Mouse (Mus musculus): ENCODE results near the gene Elk1. TPM values are rescaled to one million over a fixed set of nuclear protein-coding genes. Genes with fewer than 3 reads are reported as not detected.

Elk1 gene
- polyA plus RNA-seq (2014; fragmentation: Illumina TruSeq; extraction: RNeasy Lipid Tissue Mini Kit (QIAGEN cat#74804); ENCODE audit: low read depth, low replicate concordance) = 7.0 TPM

DNA sequence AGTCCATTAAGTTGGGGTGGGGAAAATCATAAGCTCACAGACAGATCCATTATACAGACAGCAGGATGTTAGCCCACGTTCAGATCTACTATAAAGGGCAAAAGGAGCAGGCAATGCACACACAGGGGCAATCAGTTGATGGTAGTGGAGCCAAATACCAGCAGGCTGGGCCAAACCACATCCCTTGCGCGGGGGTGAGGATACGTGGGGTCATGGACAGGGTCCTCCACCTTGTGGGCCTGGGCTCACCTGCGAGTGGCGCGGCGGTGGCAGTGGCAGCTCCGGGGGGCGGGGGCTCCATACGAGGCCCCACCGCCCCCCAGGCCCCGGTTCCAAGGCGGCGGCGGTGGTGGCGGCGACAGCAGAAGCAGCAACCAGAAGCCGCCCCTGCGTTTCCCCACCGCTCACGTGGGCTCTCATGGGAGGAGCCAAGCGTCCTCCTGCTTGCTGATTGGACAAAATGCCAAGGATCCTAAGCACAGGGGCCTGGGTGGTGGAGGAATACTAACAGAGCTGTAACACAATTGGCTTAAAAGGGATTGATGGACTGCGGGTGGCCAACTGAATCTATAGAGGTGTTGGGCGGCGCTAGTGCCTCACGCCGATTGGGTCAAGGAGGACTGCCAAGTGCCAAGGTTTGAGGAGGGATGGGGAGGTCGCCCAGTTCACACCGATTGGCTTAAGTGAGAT, at the start of gene Elk1:
Elk1 (minus strand) TSS at position 418 of the 690 bp plus-strand sequence.

DNA sequence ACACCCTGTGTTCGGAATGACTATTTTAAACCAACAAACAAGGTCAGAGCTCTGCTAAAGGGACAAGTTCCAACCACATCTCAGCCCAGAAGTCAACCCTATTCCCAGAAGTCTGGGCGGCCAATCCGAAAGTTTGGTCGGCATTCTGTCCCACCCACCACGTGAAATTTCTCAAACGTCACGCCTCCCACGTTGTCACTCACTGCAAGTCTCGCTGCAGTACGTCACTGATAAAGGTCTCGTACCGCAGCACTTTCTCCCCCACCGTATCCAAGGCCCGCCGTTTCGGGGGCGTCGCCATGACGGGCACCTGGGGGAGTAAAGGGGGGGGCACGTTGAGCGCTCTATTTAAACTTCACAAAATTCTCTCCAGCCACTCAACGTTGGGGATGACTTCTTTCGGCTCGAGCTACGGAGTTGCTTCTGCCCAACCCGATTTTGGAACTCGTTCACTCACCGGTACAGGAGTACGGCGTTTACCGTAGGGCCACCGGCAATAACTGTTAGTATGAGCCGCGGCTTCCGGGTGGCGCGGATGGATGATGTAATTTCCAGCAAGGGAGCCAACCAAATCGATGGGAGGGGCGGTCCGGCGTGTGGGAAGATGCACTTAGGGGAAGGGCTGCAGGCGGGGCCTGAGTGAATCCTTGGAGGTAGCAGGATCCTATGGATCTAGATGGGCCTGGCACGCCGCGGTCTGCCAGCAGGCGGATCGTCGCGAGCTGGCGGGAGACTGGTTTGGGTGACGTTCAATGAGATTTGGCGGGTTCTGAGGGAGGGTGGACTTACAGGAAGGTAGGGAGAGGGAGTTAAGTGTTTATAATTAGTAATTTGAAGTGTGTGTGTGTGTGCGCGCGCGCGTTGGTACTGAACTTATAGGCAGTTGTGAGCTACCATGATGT, 11.3 kb upstream of the Elk1 start, which contains the start of gene Uxt:
Uxt (minus strand) TSS at position 541 of the 902 bp plus-strand sequence.

DNA sequence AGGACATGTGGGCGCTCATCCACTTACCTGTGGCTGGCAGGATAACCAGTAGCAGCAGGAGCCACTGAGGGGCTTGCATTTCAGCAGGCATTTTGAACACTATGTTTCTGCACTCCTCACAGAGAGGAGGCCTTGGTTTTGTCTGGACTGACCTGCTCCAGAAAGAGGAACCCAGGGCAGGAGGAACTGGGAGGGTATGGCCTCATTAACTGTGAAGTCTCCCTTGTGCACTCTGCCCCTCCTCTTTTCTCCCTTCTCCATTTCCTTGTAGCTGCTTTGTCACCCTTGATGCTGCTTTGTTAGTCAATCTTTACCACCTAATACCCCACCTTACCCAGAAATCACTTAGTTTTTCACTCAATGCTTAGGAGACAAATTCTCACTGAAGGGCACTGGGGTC, 19.0 kb downstream of the Elk1 start, which contains the start of gene Cfp:
Cfp (minus strand) TSS at position 192 of the 400 bp plus-strand sequence.

DNA sequence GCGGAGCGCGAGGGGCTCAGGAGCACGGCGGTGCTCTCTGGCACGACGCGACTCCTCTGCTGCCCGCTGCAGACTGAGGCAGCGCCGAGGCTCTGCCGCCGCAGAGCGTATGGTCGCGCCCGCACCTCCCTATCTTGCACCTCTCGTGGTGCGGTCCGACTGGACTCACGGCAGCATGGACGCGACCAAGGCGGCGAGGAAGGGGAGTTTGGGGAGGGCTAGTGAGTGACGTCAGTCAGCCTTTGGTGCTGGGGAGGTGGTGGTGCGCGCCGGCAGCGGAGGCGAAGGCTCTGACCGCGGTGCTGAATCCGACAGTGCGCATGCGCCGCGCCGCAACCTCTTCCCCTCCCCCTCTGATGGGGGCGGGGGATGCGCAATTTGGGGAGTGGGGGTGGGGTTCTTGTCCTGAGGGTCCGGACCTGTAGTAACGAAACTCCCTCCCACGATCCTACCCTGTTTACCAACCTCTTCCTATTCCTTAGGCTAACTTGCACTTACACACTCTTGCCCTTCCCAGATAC, 29.5 kb downstream of the Elk1 start, which contains the start of gene Syn1:
Syn1 (minus strand) TSS at position 161 of the 521 bp plus-strand sequence.

Other genes with a start within 250 kb of the Elk1 start
- 2.7 TPM for gene Usp11, start 246.7 kb downstream of the Elk1 start, polyA plus RNA-seq (2014; fragmentation: Illumina TruSeq; extraction: RNeasy Lipid Tissue Mini Kit (QIAGEN cat#74804); ENCODE audit: low read depth, low replicate concordance)
- 103 TPM for gene Araf, start 152.8 kb downstream of the Elk1 start, polyA plus RNA-seq (2014; fragmentation: Illumina TruSeq; extraction: RNeasy Lipid Tissue Mini Kit (QIAGEN cat#74804); ENCODE audit: low read depth, low replicate concordance)
- not detected for gene Timp1, start 80.4 kb downstream of the Elk1 start, polyA plus RNA-seq (2014; fragmentation: Illumina TruSeq; extraction: RNeasy Lipid Tissue Mini Kit (QIAGEN cat#74804); ENCODE audit: low read depth, low replicate concordance)
- 3.0 TPM for gene Syn1, start 29.6 kb downstream of the Elk1 start, polyA plus RNA-seq (2014; fragmentation: Illumina TruSeq; extraction: RNeasy Lipid Tissue Mini Kit (QIAGEN cat#74804); ENCODE audit: low read depth, low replicate concordance)
- 2.5 TPM for gene Cfp, start 19.1 kb downstream of the Elk1 start, polyA plus RNA-seq (2014; fragmentation: Illumina TruSeq; extraction: RNeasy Lipid Tissue Mini Kit (QIAGEN cat#74804); ENCODE audit: low read depth, low replicate concordance)
- 22.0 TPM for gene Uxt, start 11.4 kb upstream of the Elk1 start, polyA plus RNA-seq (2014; fragmentation: Illumina TruSeq; extraction: RNeasy Lipid Tissue Mini Kit (QIAGEN cat#74804); ENCODE audit: low read depth, low replicate concordance)
- gene Zfp182, start 111.7 kb upstream of the Elk1 start, polyA plus RNA-seq (2014; fragmentation: Illumina TruSeq; extraction: RNeasy Lipid Tissue Mini Kit (QIAGEN cat#74804); ENCODE audit: low read depth, low replicate concordance) = 69.1 TPM
- gene Spaca5, start 117.8 kb upstream of the Elk1 start, polyA plus RNA-seq (2014; fragmentation: Illumina TruSeq; extraction: RNeasy Lipid Tissue Mini Kit (QIAGEN cat#74804); ENCODE audit: low read depth, low replicate concordance) = not detected
- gene Zfp300, start 138.9 kb upstream of the Elk1 start, polyA plus RNA-seq (2014; fragmentation: Illumina TruSeq; extraction: RNeasy Lipid Tissue Mini Kit (QIAGEN cat#74804); ENCODE audit: low read depth, low replicate concordance) = 2.0 TPM
- not detected for gene Ssxa1, start 165.2 kb upstream of the Elk1 start, polyA plus RNA-seq (2014; fragmentation: Illumina TruSeq; extraction: RNeasy Lipid Tissue Mini Kit (QIAGEN cat#74804); ENCODE audit: low read depth, low replicate concordance)
- not detected for gene Gm21876, start 225.0 kb upstream of the Elk1 start, polyA plus RNA-seq (2014; fragmentation: Illumina TruSeq; extraction: RNeasy Lipid Tissue Mini Kit (QIAGEN cat#74804); ENCODE audit: low read depth, low replicate concordance)

Data from sigmoid colon, adult 10 weeks (tissue).